Mouse (Mus musculus) c-Kit-positive CD71-positive TER-119-positive erythroid progenitor cells, embryonic 14.5 days (primary cell): ENCODE data around the gene Rab8b.
"Not testable (repeated sequence)": the region's sequence is repeated elsewhere in the genome, so short reads cannot be mapped to it uniquely, and the experiment has no call there.

Experiments
- DNase-seq: peaks from one replicate; pipeline ENCODE4 v3.0.0-alpha.2; 2013; ENCODE audit warnings: low spot score

Rab8b gene

DNA sequence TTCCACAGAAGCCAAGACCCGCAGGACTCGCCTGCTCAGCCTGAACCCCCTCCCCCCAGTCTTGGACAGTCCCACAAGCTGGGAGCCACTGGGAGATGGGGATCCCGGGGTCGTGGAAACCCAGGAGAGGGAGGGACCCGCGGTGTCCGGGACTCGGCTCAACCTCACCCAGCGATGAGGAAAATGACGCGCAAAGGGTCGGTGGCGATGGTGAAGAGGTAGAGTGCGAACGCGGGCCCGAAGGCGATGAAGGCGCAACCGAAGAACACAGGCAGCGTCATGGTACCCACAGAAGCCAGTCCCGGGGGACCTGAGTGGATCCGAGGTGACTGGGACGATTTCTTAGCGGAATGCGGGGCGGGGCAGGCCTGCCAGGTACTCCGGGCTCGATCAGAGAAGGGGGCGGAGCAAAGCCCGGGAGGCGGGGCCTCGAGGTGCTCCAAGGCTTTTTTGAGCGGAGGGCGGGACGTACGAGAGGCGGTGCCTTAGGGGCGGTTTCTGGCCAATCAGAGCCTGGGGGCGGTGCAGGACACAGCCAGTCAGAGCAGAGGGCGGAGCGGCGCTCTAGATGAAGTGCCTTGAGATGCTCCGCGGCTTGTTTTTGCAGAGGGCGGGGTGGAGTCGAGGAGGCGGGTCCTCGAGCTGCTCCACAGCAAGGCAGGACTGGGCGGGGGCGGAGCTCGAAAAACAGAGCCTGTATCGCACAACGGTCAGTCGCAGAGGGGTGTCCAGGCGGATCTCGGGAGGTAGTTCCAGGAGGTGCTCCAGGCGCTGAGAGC lies 85.0 kb downstream of the Rab8b start, which contains the start of gene Aph1c:
Gene Aph1c, minus strand, starts transcription at position 409 of the 779 bp plus-strand sequence.
- DNase-seq: peak; percentile 99

DNA sequence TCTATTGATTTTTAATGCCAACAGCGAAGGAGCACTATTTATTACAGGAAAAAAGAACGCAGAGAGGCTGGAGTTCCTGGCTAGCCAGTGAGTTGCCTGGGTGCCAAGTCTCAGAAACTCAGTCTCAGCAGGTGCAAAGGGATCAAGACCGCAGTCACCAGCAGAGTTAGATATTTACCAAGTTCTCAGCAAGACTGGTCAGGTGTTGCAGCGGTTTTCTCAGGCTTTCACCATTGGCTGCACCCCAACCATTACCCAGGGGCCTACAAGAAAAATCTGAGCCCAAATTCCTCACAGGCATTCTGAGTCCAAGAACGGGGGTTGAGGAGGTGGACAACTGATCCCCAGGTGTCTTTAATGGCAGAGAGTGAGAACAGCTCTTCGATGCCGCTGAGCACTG lies 85.6 kb downstream of the Rab8b start:
- no peak for DNase-seq

DNA sequence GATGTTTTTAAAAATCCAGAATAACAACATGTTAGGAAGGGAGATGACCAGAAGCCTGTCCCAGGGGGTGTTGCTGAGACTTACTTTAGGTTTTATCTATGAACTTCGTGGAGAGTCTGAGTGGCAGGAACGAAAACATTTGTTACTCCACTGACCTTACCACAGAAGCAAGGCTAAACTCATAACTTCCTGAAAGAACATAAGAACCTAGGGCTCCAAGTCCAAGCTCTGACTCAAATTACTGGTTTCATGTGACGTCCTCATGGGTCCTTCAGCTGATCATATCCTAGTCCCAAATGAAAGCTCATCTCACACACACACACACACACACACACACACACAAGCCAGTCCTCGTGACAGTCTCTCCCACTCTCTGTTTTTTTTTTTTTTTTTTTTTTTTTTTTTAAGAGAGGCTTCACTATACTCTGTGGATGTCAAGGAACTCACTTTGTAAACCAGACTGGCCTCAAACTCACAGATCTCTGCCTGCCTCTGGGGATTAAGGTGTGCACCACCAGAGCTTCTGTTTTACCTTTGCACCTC lies 87.0 kb downstream of the Rab8b start:
- DNase-seq: no peak

DNA sequence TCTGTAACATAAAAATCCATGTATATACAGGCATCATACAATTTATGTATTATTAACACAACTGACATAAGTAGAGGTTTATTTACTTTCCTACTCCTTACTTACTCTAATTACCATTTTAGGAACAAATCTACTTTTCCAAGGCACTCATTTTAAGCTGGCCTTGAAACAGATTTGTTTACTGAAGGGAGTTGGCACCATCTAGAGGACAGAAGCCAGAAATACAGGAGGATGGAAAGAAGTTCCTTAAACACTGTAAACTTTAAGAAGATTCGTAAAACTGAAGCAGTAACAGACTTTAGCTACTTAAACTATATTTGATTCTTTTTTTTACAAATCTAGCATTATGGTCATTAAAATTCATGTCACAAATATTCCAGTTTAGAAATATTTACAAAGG lies 93.5 kb downstream of the Rab8b start:
- DNase-seq: peak; percentile 54

- DNase-seq: not testable (repeated sequence)
These were observed 97.2 kb downstream of the Rab8b start for GRCm38 (mm10) chr9:66822255-66822654.

DNA sequence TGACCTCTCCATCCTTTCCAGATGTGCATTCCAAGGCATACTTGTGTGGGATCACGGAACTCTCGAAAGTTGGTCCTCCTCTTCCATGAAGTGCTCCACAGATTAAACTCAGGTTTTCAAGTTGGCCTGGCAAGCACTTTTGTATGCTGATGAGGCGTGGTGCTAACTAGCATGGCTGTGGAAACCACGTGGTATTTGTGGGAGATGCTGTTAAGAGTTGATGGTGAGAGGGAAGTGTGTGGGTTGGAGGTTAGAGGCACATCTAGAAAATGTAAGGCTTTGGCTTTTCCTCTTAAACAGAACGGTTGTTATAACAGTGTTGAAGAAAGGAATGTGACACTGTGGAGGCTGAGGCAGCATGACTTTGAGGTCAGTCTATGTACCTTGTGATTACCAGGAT lies 98.5 kb downstream of the Rab8b start:
- DNase-seq: no peak

GRCm38 (mm10) chr9:66813392-66813791 lies 106.1 kb downstream of the Rab8b start:
- no peak for DNase-seq

DNA sequence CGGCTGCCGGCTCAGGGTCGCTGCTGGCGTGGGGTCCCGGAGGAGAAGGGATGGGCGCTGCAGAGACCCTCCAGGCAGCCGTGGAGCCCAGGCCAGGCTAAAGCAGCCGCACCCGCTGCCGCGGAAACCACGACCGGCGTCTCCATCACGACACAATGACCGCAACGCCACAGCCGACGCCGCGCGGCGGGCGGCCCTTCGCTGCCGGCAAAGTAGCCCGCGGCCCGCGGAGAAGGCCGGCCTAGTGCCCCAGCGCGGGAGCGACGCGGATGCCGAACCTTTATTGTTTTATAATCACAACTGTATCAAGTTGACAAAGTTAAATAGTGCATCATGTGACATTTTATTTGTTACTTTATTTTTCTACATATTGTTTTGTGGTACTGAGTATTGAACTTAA lies 113.5 kb downstream of the Rab8b start:
- DNase-seq: not testable (repeated sequence)

DNA sequence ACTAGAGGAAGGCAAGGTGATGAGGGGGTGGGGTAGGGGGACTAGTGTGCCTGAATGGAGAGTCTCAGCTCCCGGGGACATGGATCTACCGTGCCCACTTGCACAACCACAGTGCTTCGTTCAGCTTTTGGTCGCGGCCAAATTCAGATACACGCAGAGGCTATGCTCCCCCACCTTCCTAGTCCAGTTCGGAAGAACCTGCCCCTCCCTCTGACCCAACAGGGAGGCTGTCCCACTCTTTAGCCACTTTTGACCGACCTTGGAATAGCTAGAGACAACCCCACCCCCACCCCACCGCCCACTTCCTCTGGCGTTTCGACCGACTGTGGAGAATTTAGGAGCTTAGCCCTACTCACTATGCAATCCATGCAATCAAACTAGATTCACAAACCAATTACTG lies 117.5 kb downstream of the Rab8b start:
- DNase-seq: no peak

DNA sequence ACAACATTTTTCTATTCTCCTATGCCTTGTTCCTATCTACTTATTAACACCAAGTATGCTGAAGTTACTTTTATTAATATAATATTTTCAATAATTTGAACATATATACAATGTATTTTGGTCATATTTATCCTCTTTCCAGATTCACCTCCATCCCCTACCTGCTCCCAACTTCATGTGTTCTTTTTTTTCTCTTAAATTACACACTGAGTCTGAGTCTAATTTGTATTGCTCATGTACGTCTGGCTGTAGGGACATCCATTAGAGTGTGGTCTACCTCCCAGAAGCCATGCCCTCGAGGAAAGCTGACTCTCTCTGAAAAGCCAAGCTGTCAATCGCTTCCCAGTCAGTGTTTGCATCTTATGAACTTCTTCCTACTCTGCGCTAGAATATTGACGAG lies 122.7 kb downstream of the Rab8b start, which contains the start of gene Gm10647:
Gene Gm10647, plus strand, starts transcription at position 301 of the 400 bp plus-strand sequence.
- no peak for DNase-seq

DNA sequence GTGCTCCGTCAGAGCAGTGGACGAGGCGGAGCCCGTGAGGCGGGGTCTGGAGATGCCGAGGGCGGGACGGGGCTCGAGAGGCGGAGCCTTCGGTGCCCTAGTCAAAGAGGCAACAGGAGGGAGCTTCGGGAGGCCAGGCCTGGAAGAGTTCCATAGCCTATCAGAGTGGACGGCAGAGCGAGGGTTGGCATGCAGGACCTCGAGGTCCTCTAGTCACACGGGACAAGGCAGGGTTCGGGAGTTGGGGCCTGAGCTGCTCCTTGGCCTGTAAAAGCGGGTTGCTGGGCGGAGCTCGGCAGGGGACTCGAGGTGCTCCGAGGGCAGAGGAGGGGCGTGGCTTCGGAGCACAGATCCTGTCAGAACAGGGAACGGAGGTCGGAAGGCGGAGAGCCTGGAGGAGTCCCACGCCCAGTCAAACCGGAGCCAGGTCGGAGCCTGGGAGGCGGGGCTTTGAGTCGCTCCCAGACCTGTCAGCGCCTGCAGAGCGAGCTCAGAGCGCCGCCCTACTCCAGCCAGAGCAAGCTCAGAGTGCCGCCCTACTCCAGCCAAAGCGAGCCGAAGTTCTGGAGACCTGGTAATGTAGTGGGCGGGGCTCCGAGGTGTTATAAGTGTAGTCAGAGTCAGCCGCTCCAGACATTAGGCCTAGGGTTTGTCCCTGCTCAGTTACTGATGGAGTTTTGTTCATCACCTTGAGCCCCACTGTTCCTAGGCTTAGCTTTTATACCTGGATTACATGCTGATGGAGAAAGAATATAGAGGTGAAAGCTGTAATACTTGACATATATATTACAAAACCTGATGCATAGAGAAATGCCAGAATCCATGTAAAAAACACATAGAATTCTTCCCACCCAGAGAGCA lies 123.8 kb downstream of the Rab8b start, which contains the start of gene Aph1b:
Gene Aph1b, minus strand, starts transcription at position 27 of the 861 bp plus-strand sequence.
- DNase-seq: peak; percentile 98

DNA sequence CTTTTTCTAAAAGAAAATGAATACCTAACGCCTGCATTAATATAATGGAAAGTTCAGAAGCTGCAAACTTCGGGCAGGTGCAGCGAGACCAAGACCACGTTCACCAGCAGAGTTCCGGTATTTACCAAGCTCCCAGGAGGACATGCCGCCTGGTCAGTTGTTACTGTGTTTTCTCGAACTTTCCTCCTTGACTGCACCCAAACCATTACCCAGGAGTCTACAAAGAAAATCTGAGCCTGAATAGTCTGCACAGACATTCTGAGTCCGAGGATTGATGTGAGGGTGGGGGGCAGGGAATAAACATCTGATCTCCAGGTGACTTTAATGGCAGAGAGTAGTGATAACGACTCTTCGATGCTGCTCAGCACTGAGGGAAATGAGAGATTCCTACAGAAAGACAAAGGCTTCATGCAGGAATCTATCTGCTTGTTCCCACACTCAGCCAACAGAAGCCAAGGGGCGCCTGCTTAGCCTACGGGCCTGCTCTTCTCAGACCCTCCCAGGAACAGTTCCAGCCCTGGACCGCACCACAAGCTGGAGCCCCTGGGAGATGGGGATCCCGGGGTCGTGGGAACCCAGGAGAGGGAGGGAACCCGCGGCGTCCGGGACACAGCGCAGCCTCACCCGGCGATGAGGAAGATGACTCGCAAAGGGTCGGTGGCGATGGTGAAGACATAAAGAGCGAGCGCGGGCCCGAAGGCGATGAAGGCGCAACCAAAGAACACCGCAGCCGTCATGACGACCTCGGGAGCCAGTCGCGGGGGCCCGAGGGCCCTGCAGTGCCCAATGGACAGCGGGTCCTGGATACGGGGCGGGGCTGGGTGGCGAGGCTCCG lies 124.6 kb downstream of the Rab8b start:
- DNase-seq: peak; percentile 23
